Mouse (Mus musculus): Measurements from ENCODE around the gene D2hgdh. TPM values are rescaled to one million over a fixed set of nuclear protein-coding genes. Genes with fewer than 3 reads are reported as not detected.
A peak's percentile ranks its signal among the peaks of the same experiment; 100 is the strongest.
"Not testable (repeated sequence)": the region's sequence is repeated elsewhere in the genome, so short reads cannot be mapped to it uniquely, and the experiment has no call there.

Gene D2hgdh
- polyA plus RNA-seq, 1 experiment = 39.4 TPM

DNA sequence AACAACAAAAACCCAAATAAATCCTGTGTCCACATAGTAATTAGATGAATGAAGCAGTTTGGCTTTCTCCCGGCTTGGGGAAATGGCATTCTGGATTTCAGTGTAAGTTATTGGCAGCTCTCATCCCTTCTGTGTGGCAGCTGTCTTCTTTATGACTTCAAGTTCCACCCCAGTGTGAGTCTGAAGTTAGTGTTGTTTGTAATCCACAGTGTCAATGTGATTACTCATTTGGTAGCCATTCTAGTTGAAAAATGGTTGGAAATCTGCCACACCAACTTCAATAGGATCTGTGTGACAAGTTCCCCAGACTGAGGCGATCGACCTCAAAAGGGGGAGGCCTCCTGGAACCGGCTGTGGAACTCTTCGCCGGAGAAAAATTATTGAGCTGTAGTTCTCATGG, 32.7 kb downstream of the D2hgdh start:
- Histone ChIP-seq H3K4me1 (ENCODE audit: control insufficient read depth, insufficient read depth, low read length) (peaks cover 4% of the 10 kb centered on the region; the same call in 1 of the 2 replicates), H3K27ac (ENCODE audit: insufficient read depth, low read depth, low read length) (no peak overlapping the region), H3K27me3 (replicated peaks; ENCODE audit: control insufficient read depth, insufficient read depth, low read length) (no peaks in the 10 kb centered on the region), H3K36me3 (ENCODE audit: control insufficient read depth, insufficient read depth, low read length) (no peaks in the 10 kb centered on the region), H3K4me3 (ENCODE audit: insufficient read depth, low read depth, low read length) (no peak overlapping the region)
- TF ChIP-seq CTCF (conservative IDR thresholded peaks at IDR 0.05; ENCODE audit: insufficient read depth, insufficient read length, low read depth, low read length) (no peak), POLR2A (IDR thresholded peaks at IDR 0.05; ENCODE audit: low read depth, low read length) (no peak)
- DNase-seq = no peak
- 30% methylated on average over 6 of the region's 6 CpGs for WGBS

DNA sequence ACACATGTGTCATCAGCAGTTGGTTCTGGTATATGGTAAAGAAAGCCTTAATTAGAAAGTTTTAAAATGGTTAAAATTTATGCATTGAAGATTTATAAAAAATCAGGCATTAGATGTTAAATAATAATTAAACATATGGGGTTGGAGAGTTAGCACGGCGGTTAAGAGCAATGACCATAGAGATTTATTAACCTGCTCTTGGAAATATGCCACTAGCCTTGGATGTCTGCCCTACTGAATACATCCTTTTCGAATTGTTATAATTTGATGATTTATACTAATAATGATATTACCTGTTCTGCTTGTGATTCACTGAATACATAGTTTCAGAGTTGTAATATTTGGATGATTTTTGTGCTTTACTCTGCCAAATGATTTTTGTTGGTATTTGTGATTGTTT, 33.3 kb downstream of the D2hgdh start:
- WGBS = 12% methylated on average over 3 of the region's 3 CpGs
- no peak for TF ChIP-seq POLR2A (IDR thresholded peaks at IDR 0.05; ENCODE audit: low read depth, low read length)
- no peak for TF ChIP-seq CTCF (conservative IDR thresholded peaks at IDR 0.05; ENCODE audit: insufficient read depth, insufficient read length, low read depth, low read length)
- Histone ChIP-seq H3K27ac (ENCODE audit: insufficient read depth, low read depth, low read length) (no peak overlapping the region), H3K4me3 (ENCODE audit: insufficient read depth, low read depth, low read length) (no peak overlapping the region), H3K27me3 (replicated peaks; ENCODE audit: control insufficient read depth, insufficient read depth, low read length) (no peaks in the 10 kb centered on the region), H3K36me3 (ENCODE audit: control insufficient read depth, insufficient read depth, low read length) (no peaks in the 10 kb centered on the region), H3K4me1 (ENCODE audit: control insufficient read depth, insufficient read depth, low read length) (peaks cover 4% of the 10 kb centered on the region; the same call in 1 of the 2 replicates)
- DNase-seq = peak; percentile 54

DNA sequence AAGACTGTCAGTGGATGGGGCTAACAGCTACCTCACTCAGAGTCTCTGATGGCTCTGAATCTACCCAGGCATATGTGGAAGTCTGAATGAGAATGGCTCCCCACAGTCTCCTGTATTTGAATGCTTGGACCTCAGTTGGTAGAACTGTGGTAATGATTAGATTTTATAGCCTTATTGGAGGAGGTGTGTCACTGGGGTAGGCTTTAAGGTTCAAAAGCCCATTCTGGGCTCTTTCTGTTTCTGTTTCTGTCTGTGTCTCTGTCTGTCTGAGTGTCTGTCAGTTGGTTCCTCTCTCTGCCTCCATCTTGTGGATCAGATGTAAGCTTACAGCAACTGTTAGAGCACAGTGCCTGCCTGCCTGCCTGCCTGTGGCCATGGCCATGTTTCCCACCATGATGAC, 34.9 kb downstream of the D2hgdh start:
- Histone ChIP-seq H3K36me3 (ENCODE audit: control insufficient read depth, insufficient read depth, low read length) (no peaks in the 10 kb centered on the region), H3K4me1 (ENCODE audit: control insufficient read depth, insufficient read depth, low read length) (peaks cover 4% of the 10 kb centered on the region; the same call in 1 of the 2 replicates), H3K27ac (ENCODE audit: insufficient read depth, low read depth, low read length) (no peak overlapping the region), H3K27me3 (replicated peaks; ENCODE audit: control insufficient read depth, insufficient read depth, low read length) (no peaks in the 10 kb centered on the region), H3K4me3 (ENCODE audit: insufficient read depth, low read depth, low read length) (no peak overlapping the region)
- no peak for DNase-seq
- no peak for TF ChIP-seq POLR2A (IDR thresholded peaks at IDR 0.05; ENCODE audit: low read depth, low read length)
- TF ChIP-seq CTCF (conservative IDR thresholded peaks at IDR 0.05; ENCODE audit: insufficient read depth, insufficient read length, low read depth, low read length) = no peak

DNA sequence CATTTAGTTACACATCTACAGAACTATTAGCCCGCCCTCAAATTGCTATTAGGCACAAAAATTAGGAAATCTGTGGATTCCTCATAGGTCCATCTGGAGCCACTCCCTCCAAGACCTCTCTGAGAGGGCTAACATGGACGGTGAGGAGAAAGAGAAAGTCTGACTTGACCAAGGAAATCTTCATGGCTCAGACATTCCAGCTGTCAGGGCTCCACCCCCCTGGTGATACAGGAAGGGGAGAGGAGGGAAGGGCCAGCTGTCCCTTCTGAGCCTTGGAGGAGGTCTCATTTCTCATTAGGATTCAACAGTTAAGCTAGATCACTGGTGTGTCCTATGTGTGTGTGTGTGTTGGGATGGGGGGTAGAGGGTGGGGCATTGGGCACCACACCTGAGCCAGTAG, 36.3 kb downstream of the D2hgdh start, which contains the start of gene Gal3st2:
Gene Gal3st2 (plus strand): TSS at position 259 of the 400 bp plus-strand sequence.
- H3K27me3 ChIP-seq (replicated peaks; ENCODE audit: control insufficient read depth, insufficient read depth, low read length); DNase-seq; H3K4me3 ChIP-seq (ENCODE audit: insufficient read depth, low read depth, low read length); H3K4me1 ChIP-seq (ENCODE audit: control insufficient read depth, insufficient read depth, low read length); H3K36me3 ChIP-seq (ENCODE audit: control insufficient read depth, insufficient read depth, low read length); H3K27ac ChIP-seq (ENCODE audit: insufficient read depth, low read depth, low read length): not testable (repeated sequence)
- WGBS = 39% methylated on average over 2 of the region's 2 CpGs

DNA sequence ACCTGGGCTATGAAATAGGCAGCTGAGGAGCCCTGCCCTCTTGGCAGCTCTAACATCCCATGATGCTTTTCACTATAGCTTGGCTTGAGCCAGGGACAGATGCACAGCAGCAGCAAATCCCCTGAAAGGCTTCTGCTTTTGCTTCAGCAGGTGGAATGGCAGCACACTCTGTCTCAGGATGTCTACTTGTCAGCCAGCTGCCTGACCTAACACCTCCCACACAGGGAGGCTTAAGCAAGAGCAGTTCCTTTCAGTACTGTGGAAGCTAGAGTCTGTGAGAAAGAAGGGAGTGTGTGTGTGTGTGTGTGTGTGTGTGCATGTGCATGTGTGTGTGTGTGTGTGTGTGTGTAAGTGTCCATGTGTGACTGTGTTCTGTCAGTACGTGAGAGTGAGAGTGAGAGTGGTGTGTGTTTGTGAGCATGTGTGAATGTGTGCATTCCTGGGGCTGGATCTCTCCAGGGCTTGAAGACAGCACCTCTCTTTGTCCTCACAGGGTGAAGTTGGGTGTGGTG, 46.9 kb downstream of the D2hgdh start:
- not testable (repeated sequence) for H3K27me3 ChIP-seq (replicated peaks; ENCODE audit: control insufficient read depth, insufficient read depth, low read length); H3K4me3 ChIP-seq (ENCODE audit: insufficient read depth, low read depth, low read length); H3K27ac ChIP-seq (ENCODE audit: insufficient read depth, low read depth, low read length); H3K4me1 ChIP-seq (ENCODE audit: control insufficient read depth, insufficient read depth, low read length); H3K36me3 ChIP-seq (ENCODE audit: control insufficient read depth, insufficient read depth, low read length); DNase-seq
- WGBS = 47% methylated on average over 1 of the region's 1 CpGs

DNA sequence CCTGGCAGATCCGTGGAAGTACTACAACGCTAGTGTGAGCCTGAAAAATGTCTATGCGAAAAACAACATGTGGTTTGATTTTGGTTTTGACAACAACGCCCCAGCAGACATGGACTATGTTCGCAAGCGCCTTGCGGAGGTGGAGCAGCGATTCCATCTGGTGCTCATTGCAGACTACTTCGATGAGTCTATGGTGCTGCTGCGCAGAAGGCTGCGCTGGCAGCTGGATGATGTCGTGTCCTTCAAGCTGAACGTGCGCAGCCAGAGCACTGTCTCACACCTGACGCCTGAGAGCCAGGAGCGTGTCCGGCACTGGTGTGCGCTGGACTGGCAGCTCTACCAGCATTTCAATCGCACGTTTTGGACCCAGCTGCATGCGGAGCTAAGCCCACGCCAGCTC, 49.7 kb downstream of the D2hgdh start:
- not testable (repeated sequence) for H3K36me3 ChIP-seq (ENCODE audit: control insufficient read depth, insufficient read depth, low read length); H3K27ac ChIP-seq (ENCODE audit: insufficient read depth, low read depth, low read length); H3K27me3 ChIP-seq (replicated peaks; ENCODE audit: control insufficient read depth, insufficient read depth, low read length); H3K4me1 ChIP-seq (ENCODE audit: control insufficient read depth, insufficient read depth, low read length); H3K4me3 ChIP-seq (ENCODE audit: insufficient read depth, low read depth, low read length); DNase-seq
- WGBS = 92% methylated on average over 16 of the region's 22 CpGs

DNA sequence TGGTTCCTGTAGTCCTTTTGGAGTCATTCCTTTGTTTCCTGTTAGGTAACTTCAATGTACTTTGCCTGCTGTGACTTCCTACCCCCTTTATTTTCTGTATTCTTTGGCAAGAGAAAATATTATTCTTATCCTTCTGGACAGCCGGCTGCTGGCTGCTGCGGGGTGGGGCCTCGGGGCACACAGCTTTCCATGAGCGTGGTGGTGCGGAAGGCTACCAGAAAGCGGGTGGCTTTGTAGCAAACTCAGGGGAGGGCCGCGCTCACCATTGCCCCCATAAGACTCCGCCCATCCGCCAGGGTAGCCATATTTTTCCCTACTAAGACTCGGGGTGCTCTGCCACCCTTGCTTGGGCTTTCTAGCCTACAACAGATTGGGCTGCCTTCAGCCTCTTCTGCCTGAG, 57.1 kb downstream of the D2hgdh start:
- WGBS = no CpG with 5 or more reads among the region's 11 CpGs

DNA sequence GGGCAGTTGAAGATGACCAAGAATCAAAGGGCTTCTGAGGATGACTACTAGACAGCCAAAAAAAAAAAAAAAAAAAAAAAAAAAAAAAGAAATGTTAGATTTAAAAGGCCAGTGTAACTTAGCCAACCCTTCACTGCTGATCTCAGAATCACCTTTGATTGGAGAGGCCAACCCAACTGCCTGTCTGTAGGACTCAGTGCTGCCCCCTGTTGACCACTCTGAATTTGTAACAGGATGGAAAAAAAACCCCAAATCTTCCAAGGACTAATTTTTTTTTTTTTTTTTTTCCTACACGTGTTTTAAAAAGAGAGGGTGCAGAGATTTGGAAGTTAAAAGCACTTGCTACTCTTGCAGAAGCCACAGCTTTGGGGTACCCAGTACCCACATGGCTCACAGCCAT, 66.2 kb downstream of the D2hgdh start:
- not testable (repeated sequence) for H3K4me1 ChIP-seq (ENCODE audit: control insufficient read depth, insufficient read depth, low read length); DNase-seq; H3K36me3 ChIP-seq (ENCODE audit: control insufficient read depth, insufficient read depth, low read length); H3K4me3 ChIP-seq (ENCODE audit: insufficient read depth, low read depth, low read length); H3K27me3 ChIP-seq (replicated peaks; ENCODE audit: control insufficient read depth, insufficient read depth, low read length); H3K27ac ChIP-seq (ENCODE audit: insufficient read depth, low read depth, low read length)
- 0 out of 2 replicates have a peak, but pooled peaks have one; percentile 19 for TF ChIP-seq CTCF (conservative IDR thresholded peaks at IDR 0.05; ENCODE audit: insufficient read depth, insufficient read length, low read depth, low read length)
- 65% methylated on average over 1 of the region's 1 CpGs for WGBS

More for the DNA sequence above, 57.1 kb downstream of the D2hgdh start:
- H3K4me3 ChIP-seq (ENCODE audit: insufficient read depth, low read depth, low read length); H3K4me1 ChIP-seq (ENCODE audit: control insufficient read depth, insufficient read depth, low read length); H3K27me3 ChIP-seq (replicated peaks; ENCODE audit: control insufficient read depth, insufficient read depth, low read length); H3K36me3 ChIP-seq (ENCODE audit: control insufficient read depth, insufficient read depth, low read length); DNase-seq; H3K27ac ChIP-seq (ENCODE audit: insufficient read depth, low read depth, low read length): not testable (repeated sequence)

DNA sequence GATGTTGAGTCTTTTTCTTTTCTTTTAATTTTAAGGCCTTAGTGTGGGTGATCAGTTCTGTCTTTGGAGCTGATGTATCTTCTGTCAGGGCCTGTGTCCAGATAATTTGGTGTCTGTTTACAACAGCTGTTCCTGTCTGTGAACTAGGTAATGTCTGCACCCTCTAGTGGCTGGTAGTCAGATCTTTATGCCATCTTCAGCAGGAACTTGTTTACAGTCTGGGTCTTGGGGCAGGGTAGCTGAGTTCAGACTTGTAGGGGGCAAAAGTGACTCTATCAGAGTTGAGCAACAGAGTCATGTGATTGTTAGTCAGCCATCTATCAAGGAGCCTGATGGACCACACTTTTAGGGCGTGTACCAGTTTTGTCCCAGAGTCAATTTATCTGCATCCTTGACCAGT, 72.7 kb downstream of the D2hgdh start:
- not testable (repeated sequence) for DNase-seq; H3K27ac ChIP-seq (ENCODE audit: insufficient read depth, low read depth, low read length); H3K36me3 ChIP-seq (ENCODE audit: control insufficient read depth, insufficient read depth, low read length); H3K4me3 ChIP-seq (ENCODE audit: insufficient read depth, low read depth, low read length); H3K4me1 ChIP-seq (ENCODE audit: control insufficient read depth, insufficient read depth, low read length); H3K27me3 ChIP-seq (replicated peaks; ENCODE audit: control insufficient read depth, insufficient read depth, low read length)
- WGBS = no CpG with 5 or more reads among the region's 1 CpGs

DNA sequence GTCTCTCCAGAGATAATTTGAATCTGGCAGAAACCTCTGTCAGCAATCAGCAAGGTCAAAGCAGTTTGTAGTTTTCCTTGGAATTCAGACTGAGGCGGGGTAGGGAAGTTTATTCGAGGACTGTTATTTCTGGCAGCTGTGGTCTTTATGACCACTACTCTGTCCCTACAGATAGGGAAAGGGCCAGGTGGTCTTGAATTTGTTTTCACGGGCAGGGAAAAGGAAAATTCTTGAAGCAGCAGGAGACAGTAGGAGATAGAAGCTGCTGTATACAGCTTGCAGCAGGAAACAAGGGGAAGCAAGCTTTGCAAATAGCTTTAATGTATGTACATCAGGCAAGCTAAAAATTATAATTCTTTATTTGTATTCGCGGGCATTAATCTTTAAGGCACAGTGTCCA, 76.6 kb downstream of the D2hgdh start:
- H3K36me3 ChIP-seq (ENCODE audit: control insufficient read depth, insufficient read depth, low read length); H3K27me3 ChIP-seq (replicated peaks; ENCODE audit: control insufficient read depth, insufficient read depth, low read length); DNase-seq; H3K27ac ChIP-seq (ENCODE audit: insufficient read depth, low read depth, low read length); H3K4me1 ChIP-seq (ENCODE audit: control insufficient read depth, insufficient read depth, low read length); H3K4me3 ChIP-seq (ENCODE audit: insufficient read depth, low read depth, low read length): not testable (repeated sequence)
- WGBS = 45% methylated on average over 3 of the region's 5 CpGs
